Mouse (Mus musculus): ENCODE measurements around the gene Txndc11. TPM values are rescaled to one million over a fixed set of nuclear protein-coding genes. Genes with fewer than 3 reads are reported as not detected.
A peak's percentile ranks its signal among the peaks of the same experiment; 100 is the strongest.

Txndc11 gene
- polyA plus RNA-seq, 1 experiment from 2014 or later = 33.9 TPM

Small RNA genes lying within 50 kb of the gene (microRNA-seq; reads per million reads assigned to microRNA genes)
- 191 reads per million, percentile 52 among the genes with 10 or more reads in this experiment for gene Gm23935 (ENCODE audit: borderline number of aligned reads)

Other genes starting within 250 kb of the Txndc11 start
- 66.4 and 75.6 TPM in 2 replicates for gene Snn, start 73.7 kb downstream of the Txndc11 start, polyA plus RNA-seq (2014; fragmentation: Nextera tagmentation; extraction: Ambion mirVana)
- 92.5 and 94.4 TPM in 2 replicates for gene Litaf, start 68.5 kb downstream of the Txndc11 start, polyA plus RNA-seq (2014; fragmentation: Nextera tagmentation; extraction: Ambion mirVana)
- gene Zc3h7a, start 41.7 kb upstream of the Txndc11 start, polyA plus RNA-seq (2014; fragmentation: Nextera tagmentation; extraction: Ambion mirVana) = 90.0 and 98.5 TPM in 2 replicates
- gene Rsl1d1, start 68.7 kb upstream of the Txndc11 start, polyA plus RNA-seq (2014; fragmentation: Nextera tagmentation; extraction: Ambion mirVana) = 285 and 309 TPM in 2 replicates
- 102 and 109 TPM in 2 replicates for gene Gspt1, start 119.7 kb upstream of the Txndc11 start, polyA plus RNA-seq (2014; fragmentation: Nextera tagmentation; extraction: Ambion mirVana)
- not detected in 2 replicates for gene Tnfrsf17, start 179.2 kb upstream of the Txndc11 start, polyA plus RNA-seq (2014; fragmentation: Nextera tagmentation; extraction: Ambion mirVana)
- gene Snx29, start 188.3 kb upstream of the Txndc11 start, polyA plus RNA-seq (2014; fragmentation: Nextera tagmentation; extraction: Ambion mirVana) = 6.1 and 7.0 TPM in 2 replicates